Mouse (Mus musculus): ENCODE results near the gene Arf1. TPM values are rescaled to one million over a fixed set of nuclear protein-coding genes. Genes with fewer than 3 reads are reported as not detected.
A peak's percentile ranks its signal among the peaks of the same experiment; 100 is the strongest.

The Arf1 gene
- total and polyA plus RNA-seq, 2 experiments = 194 to 336 TPM

GRCm38 (mm10) chr11:59165616-59166241, 62.3 kb downstream of the Arf1 start:
- H3K4me1 ChIP-seq (ENCODE audit: control insufficient read depth, insufficient read depth, low read length) = peaks cover 4% of the 10 kb centered on the region; the same call in 1 of the 2 replicates
- no peaks in the 10 kb centered on the region for H3K79me2 ChIP-seq (ENCODE audit: control insufficient read depth, insufficient read depth, low read length)
- no peaks in the 10 kb centered on the region for H3K27me3 ChIP-seq (ENCODE audit: control insufficient read depth, insufficient read depth, low read length)
- H3K9ac ChIP-seq (ENCODE audit: low read depth, low read length) = no peak overlapping the region
- TF ChIP-seq POLR2A (IDR thresholded peaks at IDR 0.05; ENCODE audit: extremely low read depth, insufficient read depth, low read length) = no peak
- WGBS = 84% methylated on average over 2 of the region's 2 CpGs
- H3K4me3 ChIP-seq (ENCODE audit: insufficient read depth, low read depth, low read length) = no peak overlapping the region
- H3K27ac ChIP-seq (replicated peaks; ENCODE audit: insufficient read depth, low read depth, low read length) = no peak overlapping the region
- H3K36me3 ChIP-seq (ENCODE audit: control insufficient read depth, insufficient read depth, low read length) = no peaks in the 10 kb centered on the region
- DNase-seq (ENCODE audit: extremely low read depth, low read depth, low spot score) = peak; percentile 26

DNA sequence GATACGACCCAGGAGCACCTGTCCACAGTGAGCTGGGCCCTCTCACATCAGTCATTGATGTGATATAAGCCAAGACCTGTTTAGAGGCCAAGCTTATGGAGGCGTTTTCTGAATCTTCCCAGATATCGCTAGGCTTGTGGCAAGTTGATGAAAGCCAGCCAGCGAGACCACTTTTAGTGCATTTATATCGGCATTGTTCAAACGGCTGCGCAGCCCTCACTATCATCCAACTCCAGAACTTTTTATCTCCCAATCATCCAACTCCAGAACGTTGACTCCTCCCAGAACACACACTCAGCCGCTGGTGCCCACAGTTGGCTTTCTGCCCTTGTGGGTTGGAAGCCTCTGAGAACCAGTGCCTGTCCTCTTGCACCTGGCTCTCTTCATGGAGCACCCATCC, 63.7 kb downstream of the Arf1 start:
- DNase-seq (ENCODE audit: extremely low read depth, low read depth, low spot score) = no peak
- Histone ChIP-seq H3K4me3 (ENCODE audit: insufficient read depth, low read depth, low read length) (no peak overlapping the region), H3K9ac (ENCODE audit: low read depth, low read length) (no peak overlapping the region), H3K79me2 (ENCODE audit: control insufficient read depth, insufficient read depth, low read length) (no peaks in the 10 kb centered on the region), H3K27ac (replicated peaks; ENCODE audit: insufficient read depth, low read depth, low read length) (peak overlapping the region; percentile 83), H3K36me3 (ENCODE audit: control insufficient read depth, insufficient read depth, low read length) (no peaks in the 10 kb centered on the region), H3K4me1 (ENCODE audit: control insufficient read depth, insufficient read depth, low read length) (peaks cover 4% of the 10 kb centered on the region; the same call in 1 of the 2 replicates), H3K27me3 (ENCODE audit: control insufficient read depth, insufficient read depth, low read length) (no peaks in the 10 kb centered on the region)
- WGBS = 83% methylated on average over 9 of the region's 9 CpGs
- TF ChIP-seq POLR2A (IDR thresholded peaks at IDR 0.05; ENCODE audit: extremely low read depth, insufficient read depth, low read length) (no peak), CTCF (IDR thresholded peaks at IDR 0.05; ENCODE audit: low read depth, low read length) (no peak)

DNA sequence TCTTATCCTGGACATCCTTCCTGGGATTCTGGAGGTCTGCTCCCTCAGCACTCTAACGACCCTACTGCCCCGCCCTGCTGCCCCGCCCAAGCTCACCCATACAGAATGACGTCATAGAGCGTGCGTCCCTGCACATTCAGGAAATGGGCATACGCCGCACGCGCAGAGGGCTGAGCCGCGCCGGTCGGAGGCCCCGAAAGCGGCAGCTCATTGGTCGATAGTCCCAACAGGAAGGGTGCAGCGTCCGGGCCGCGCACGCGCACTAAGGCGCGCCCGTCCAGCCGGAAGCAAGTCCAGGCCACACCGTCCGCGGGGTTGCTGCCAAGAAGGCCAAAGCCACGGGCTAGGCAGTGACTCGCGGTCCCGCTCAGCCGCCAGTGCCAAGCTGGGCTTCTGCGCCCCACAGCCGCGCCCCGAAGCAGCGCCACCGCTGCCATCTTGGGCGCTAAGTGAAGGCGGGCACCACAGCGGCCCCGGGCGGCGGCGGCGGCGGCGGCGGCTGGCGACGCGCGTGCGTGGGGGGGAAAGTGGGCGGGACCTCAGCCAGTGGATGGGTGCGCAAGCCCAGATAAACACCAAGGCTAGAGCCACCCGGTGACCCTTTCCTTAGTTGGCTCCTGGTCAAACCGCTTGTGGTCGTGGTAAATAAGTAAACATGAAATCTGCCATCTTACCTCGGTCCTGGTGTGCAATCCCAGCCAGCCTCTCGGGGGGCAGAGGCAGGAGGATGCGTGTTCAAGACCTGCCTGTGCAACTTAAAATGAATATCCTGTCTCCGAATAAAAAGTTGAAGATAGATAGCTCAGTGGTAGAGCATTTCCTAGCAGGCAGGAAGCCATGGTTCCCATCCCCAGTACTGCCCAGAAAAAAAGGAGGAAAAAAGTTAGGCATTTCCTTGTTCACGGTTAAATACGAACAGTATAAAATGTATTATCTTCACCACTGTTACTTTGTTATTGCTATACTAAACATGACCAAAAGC, 64.5 kb downstream of the Arf1 start, which contains the start of gene Iba57:
Iba57 (minus strand) TSS at position 485 of the 982 bp plus-strand sequence.
- peaks cover 4% of the 10 kb centered on the region; the same call in 1 of the 2 replicates for H3K4me1 ChIP-seq (ENCODE audit: control insufficient read depth, insufficient read depth, low read length)
- peak within 1 kb of the TSS; percentile 96 for H3K9ac ChIP-seq (ENCODE audit: low read depth, low read length)
- H3K79me2 ChIP-seq (ENCODE audit: control insufficient read depth, insufficient read depth, low read length) = no peaks in the 10 kb centered on the region
- DNase-seq (ENCODE audit: extremely low read depth, low read depth, low spot score) = peak; percentile 92
- no peaks in the 10 kb centered on the region for H3K36me3 ChIP-seq (ENCODE audit: control insufficient read depth, insufficient read depth, low read length)
- peak within 1 kb of the TSS; percentile 91 for H3K27ac ChIP-seq (replicated peaks; ENCODE audit: insufficient read depth, low read depth, low read length)
- TF ChIP-seq POLR2A (IDR thresholded peaks at IDR 0.05; ENCODE audit: extremely low read depth, insufficient read depth, low read length) (peak; percentile 59; the same call in 1 of the 2 replicates), CTCF (IDR thresholded peaks at IDR 0.05; ENCODE audit: low read depth, low read length) (peak; percentile 10; the same call in 1 of the 2 replicates)
- peak within 1 kb of the TSS; percentile 67 for H3K4me3 ChIP-seq (ENCODE audit: insufficient read depth, low read depth, low read length)
- 2% methylated on average over 68 of the region's 68 CpGs for WGBS
- H3K27me3 ChIP-seq (ENCODE audit: control insufficient read depth, insufficient read depth, low read length) = no peaks in the 10 kb centered on the region

DNA sequence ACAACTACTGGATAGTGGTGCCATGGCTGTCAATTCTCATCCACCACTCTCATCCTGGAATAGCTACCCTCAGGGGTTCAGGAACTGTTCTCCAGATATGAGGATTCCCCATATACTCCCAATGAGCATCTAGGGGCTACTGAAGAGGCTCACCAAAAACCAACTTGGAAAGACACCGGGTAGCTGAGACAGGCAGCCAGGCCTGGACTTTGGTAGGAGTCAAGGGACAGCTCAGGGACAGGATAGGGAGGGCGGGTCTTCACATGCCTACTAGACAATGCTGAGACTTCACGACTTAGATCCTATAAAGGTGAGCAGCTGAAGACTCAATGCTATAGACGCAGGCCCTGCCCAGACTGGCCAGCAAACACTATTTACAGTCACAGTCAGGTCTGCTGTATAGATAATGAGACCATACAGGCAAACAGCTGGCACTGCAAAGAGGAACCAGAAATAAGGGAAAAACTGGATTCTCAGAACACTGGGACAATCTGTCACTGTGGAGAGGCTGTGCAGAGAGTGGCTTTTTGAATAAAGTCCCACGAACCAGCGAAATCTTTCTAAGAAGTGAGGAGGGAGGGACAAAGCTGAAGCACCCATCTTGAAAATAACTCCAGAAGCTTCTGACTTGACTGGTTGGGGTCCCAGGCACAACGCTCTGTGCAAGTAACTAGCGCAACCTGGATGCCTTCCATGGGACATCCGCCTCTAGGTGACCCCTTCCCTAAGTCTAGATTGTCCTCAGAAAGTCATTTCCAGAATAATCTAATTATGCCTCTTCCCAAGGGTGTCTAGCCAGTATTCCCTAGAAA, 65.4 kb downstream of the Arf1 start:
- H3K9ac ChIP-seq (ENCODE audit: low read depth, low read length) = peak overlapping the region; percentile 7; the same call in 1 of the 2 replicates
- WGBS = 36% methylated on average over 9 of the region's 9 CpGs
- H3K36me3 ChIP-seq (ENCODE audit: control insufficient read depth, insufficient read depth, low read length) = peaks cover 3% of the 10 kb centered on the region; the same call in 1 of the 2 replicates
- H3K27ac ChIP-seq (replicated peaks; ENCODE audit: insufficient read depth, low read depth, low read length) = peak overlapping the region; percentile 46
- peaks cover 4% of the 10 kb centered on the region; the same call in 1 of the 2 replicates for H3K4me1 ChIP-seq (ENCODE audit: control insufficient read depth, insufficient read depth, low read length)
- peak overlapping the region; percentile 42 for H3K4me3 ChIP-seq (ENCODE audit: insufficient read depth, low read depth, low read length)
- no peaks in the 10 kb centered on the region for H3K27me3 ChIP-seq (ENCODE audit: control insufficient read depth, insufficient read depth, low read length)
- no peaks in the 10 kb centered on the region for H3K79me2 ChIP-seq (ENCODE audit: control insufficient read depth, insufficient read depth, low read length)
- no peak for TF ChIP-seq CTCF (IDR thresholded peaks at IDR 0.05; ENCODE audit: low read depth, low read length)
- no peak for TF ChIP-seq POLR2A (IDR thresholded peaks at IDR 0.05; ENCODE audit: extremely low read depth, insufficient read depth, low read length)
- DNase-seq (ENCODE audit: extremely low read depth, low read depth, low spot score) = peak; percentile 16

Other genes starting within 250 kb of the Arf1 start
- gene Obscn, start 91.9 kb downstream of the Arf1 start, total RNA-seq (2014; rRNA removed) = 0.07 and 0.83 TPM in 2 replicates
- 0.02 and 0.07 TPM in 2 replicates for gene Obscn, start 91.9 kb downstream of the Arf1 start, polyA plus RNA-seq (2012; rRNA removed)
- 5.3 and 6.4 TPM in 2 replicates for gene Iba57, start 64.5 kb downstream of the Arf1 start, total RNA-seq (2014; rRNA removed)
- 6.8 and 7.3 TPM in 2 replicates for gene Iba57, start 64.5 kb downstream of the Arf1 start, polyA plus RNA-seq (2012; rRNA removed)
- 0.40 and 0.46 TPM in 2 replicates for gene Gjc2, start 45.1 kb downstream of the Arf1 start, total RNA-seq (2014; rRNA removed)
- 0.66 and 0.76 TPM in 2 replicates for gene Gjc2, start 45.1 kb downstream of the Arf1 start, polyA plus RNA-seq (2012; rRNA removed)
- gene Guk1, start 36.1 kb downstream of the Arf1 start, total RNA-seq (2014; rRNA removed) = 46.2 and 48.3 TPM in 2 replicates
- gene Guk1, start 36.1 kb downstream of the Arf1 start, polyA plus RNA-seq (2012; rRNA removed) = 48.7 and 69.7 TPM in 2 replicates
- 25.1 and 28.1 TPM in 2 replicates for gene Mrpl55, start 25.8 kb downstream of the Arf1 start, total RNA-seq (2014; rRNA removed)
- 26.2 and 37.7 TPM in 2 replicates for gene Mrpl55, start 25.8 kb downstream of the Arf1 start, polyA plus RNA-seq (2012; rRNA removed)
- gene 2310033P09Rik, start 19.9 kb downstream of the Arf1 start, total RNA-seq (2014; rRNA removed) = 2.6 and 3.2 TPM in 2 replicates
- gene 2310033P09Rik, start 19.9 kb downstream of the Arf1 start, polyA plus RNA-seq (2012; rRNA removed) = 8.5 and 9.2 TPM in 2 replicates
- not detected in 2 replicates for gene Wnt3a, start 62.5 kb upstream of the Arf1 start, total RNA-seq (2014; rRNA removed)
- gene Wnt3a, start 62.5 kb upstream of the Arf1 start, polyA plus RNA-seq (2012; rRNA removed) = not detected in 2 replicates
- gene Wnt9a, start 78.7 kb upstream of the Arf1 start, total RNA-seq (2014; rRNA removed) = 0.13 and 0.37 TPM in 2 replicates
- 0.46 TPM in 2 replicates for gene Wnt9a, start 78.7 kb upstream of the Arf1 start, polyA plus RNA-seq (2012; rRNA removed)
- gene Prss38, start 147.4 kb upstream of the Arf1 start, total RNA-seq (2014; rRNA removed) = not detected in 2 replicates
- gene Prss38, start 147.4 kb upstream of the Arf1 start, polyA plus RNA-seq (2012; rRNA removed) = not detected in 2 replicates
- gene Jmjd4, start 221.8 kb upstream of the Arf1 start, total RNA-seq (2014; rRNA removed) = 5.0 and 5.4 TPM in 2 replicates
- 3.8 and 4.7 TPM in 2 replicates for gene Jmjd4, start 221.8 kb upstream of the Arf1 start, polyA plus RNA-seq (2012; rRNA removed)
- 60.0 and 60.4 TPM in 2 replicates for gene Snap47, start 222.9 kb upstream of the Arf1 start, total RNA-seq (2014; rRNA removed)
- 70.9 and 76.3 TPM in 2 replicates for gene Snap47, start 222.9 kb upstream of the Arf1 start, polyA plus RNA-seq (2012; rRNA removed)
- 3.2 and 4.1 TPM in 2 replicates for gene Zfp867, start 244.2 kb upstream of the Arf1 start, total RNA-seq (2014; rRNA removed)
- gene Zfp867, start 244.2 kb upstream of the Arf1 start, polyA plus RNA-seq (2012; rRNA removed) = 0.34 and 0.39 TPM in 2 replicates